Mouse (Mus musculus): ENCODE data around the gene Zfhx3. TPM values are rescaled to one million over a fixed set of nuclear protein-coding genes. Genes with fewer than 3 reads are reported as not detected.
A peak's percentile ranks its signal among the peaks of the same experiment; 100 is the strongest.

The Zfhx3 gene
- polyA plus RNA-seq, 1 experiment from 2014 or later, result 8.2 TPM

- H3K27me3 ChIP-seq (replicated peaks; ENCODE audit: insufficient read depth, low read length), result no peaks in the 10 kb centered on the region
- no peaks in the 10 kb centered on the region for H3K4me1 ChIP-seq (ENCODE audit: insufficient read depth, low read depth, low read length)
- DNase-seq (ENCODE audit: low spot score) (no peak), ATAC-seq (no peak)
- no peak overlapping the region for H3K27ac ChIP-seq (ENCODE audit: low read length)
- TF ChIP-seq CTCF (IDR thresholded peaks at IDR 0.05) (no peak), EP300 (IDR thresholded peaks at IDR 0.05) (no peak)
- H3K4me3 ChIP-seq (ENCODE audit: low read depth, low read length), result no peak overlapping the region
- H3K4me2 ChIP-seq (replicated peaks; ENCODE audit: low read depth, low read length), result no peak overlapping the region
- H3K36me3 ChIP-seq (ENCODE audit: insufficient read depth, low read length), result no peaks in the 10 kb centered on the region
- WGBS, result 86% methylated on average over 13 of the region's 13 CpGs
- H3K9ac ChIP-seq (replicated peaks; ENCODE audit: low read depth), result no peak overlapping the region
- no peaks in the 10 kb centered on the region for H3K9me3 ChIP-seq (ENCODE audit: low read length)
Measured at GRCm38 (mm10) chr8:108098598-108098997, 156.2 kb downstream of the Zfhx3 start.

- TF ChIP-seq CTCF (IDR thresholded peaks at IDR 0.05) (peak; percentile 56), EP300 (IDR thresholded peaks at IDR 0.05) (no peak)
- H3K4me2 ChIP-seq (replicated peaks; ENCODE audit: low read depth, low read length), result no peak overlapping the region
- ATAC-seq (no peak), DNase-seq (ENCODE audit: low spot score) (peak; percentile 24)
- H3K27ac ChIP-seq (ENCODE audit: low read length), result no peak overlapping the region
- 67% methylated on average over 8 of the region's 8 CpGs for WGBS
- H3K9me3 ChIP-seq (ENCODE audit: low read length), result no peaks in the 10 kb centered on the region
- no peaks in the 10 kb centered on the region for H3K27me3 ChIP-seq (replicated peaks; ENCODE audit: insufficient read depth, low read length)
- H3K4me1 ChIP-seq (ENCODE audit: insufficient read depth, low read depth, low read length), result no peaks in the 10 kb centered on the region
- H3K4me3 ChIP-seq (ENCODE audit: low read depth, low read length), result no peak overlapping the region
- H3K9ac ChIP-seq (replicated peaks; ENCODE audit: low read depth), result no peak overlapping the region
- H3K36me3 ChIP-seq (ENCODE audit: insufficient read depth, low read length), result no peaks in the 10 kb centered on the region
Measured at GRCm38 (mm10) chr8:108101131-108101530, 158.7 kb downstream of the Zfhx3 start.

- no peak overlapping the region for H3K27ac ChIP-seq (ENCODE audit: low read length)
Measured at GRCm38 (mm10) chr8:108101978-108102865, 159.8 kb downstream of the Zfhx3 start.

GRCm38 (mm10) chr8:108104471-108105098 is 162.1 kb downstream of the Zfhx3 start:
- H3K4me2 ChIP-seq (replicated peaks; ENCODE audit: low read depth, low read length), result 0 out of 2 replicates have a peak overlapping the region, but pooled peaks have one; percentile 5
- no peaks in the 10 kb centered on the region for H3K36me3 ChIP-seq (ENCODE audit: insufficient read depth, low read length)
- no peaks in the 10 kb centered on the region for H3K27me3 ChIP-seq (replicated peaks; ENCODE audit: insufficient read depth, low read length)
- no peak overlapping the region for H3K27ac ChIP-seq (ENCODE audit: low read length)
- H3K9ac ChIP-seq (replicated peaks; ENCODE audit: low read depth), result no peak overlapping the region
- TF ChIP-seq EP300 (IDR thresholded peaks at IDR 0.05), result no peak
- no peak for TF ChIP-seq CTCF (IDR thresholded peaks at IDR 0.05)
- DNase-seq (ENCODE audit: low spot score) (peak; percentile 5), ATAC-seq (no peak)
- no peaks in the 10 kb centered on the region for H3K9me3 ChIP-seq (ENCODE audit: low read length)
- WGBS, result 20% methylated on average over 10 of the region's 10 CpGs
- H3K4me3 ChIP-seq (ENCODE audit: low read depth, low read length), result no peak overlapping the region
- H3K4me1 ChIP-seq (ENCODE audit: insufficient read depth, low read depth, low read length), result no peaks in the 10 kb centered on the region

More at GRCm38 (mm10) chr8:108101978-108102865, 159.8 kb downstream of the Zfhx3 start:
- no peaks in the 10 kb centered on the region for H3K9me3 ChIP-seq (ENCODE audit: low read length)
- no peak overlapping the region for H3K9ac ChIP-seq (replicated peaks; ENCODE audit: low read depth)
- no peak overlapping the region for H3K4me2 ChIP-seq (replicated peaks; ENCODE audit: low read depth, low read length)
- DNase-seq (ENCODE audit: low spot score), result peak; percentile 8
- 43% methylated on average over 16 of the region's 16 CpGs for WGBS
- no peak overlapping the region for H3K4me3 ChIP-seq (ENCODE audit: low read depth, low read length)
- no peaks in the 10 kb centered on the region for H3K36me3 ChIP-seq (ENCODE audit: insufficient read depth, low read length)
- no peaks in the 10 kb centered on the region for H3K4me1 ChIP-seq (ENCODE audit: insufficient read depth, low read depth, low read length)
- TF ChIP-seq CTCF (IDR thresholded peaks at IDR 0.05), result no peak
- TF ChIP-seq EP300 (IDR thresholded peaks at IDR 0.05), result no peak
- H3K27me3 ChIP-seq (replicated peaks; ENCODE audit: insufficient read depth, low read length), result no peaks in the 10 kb centered on the region
- ATAC-seq, result no peak

- ATAC-seq, result no peak
- no peak for DNase-seq (ENCODE audit: low spot score)
- TF ChIP-seq EP300 (IDR thresholded peaks at IDR 0.05) (no peak), CTCF (IDR thresholded peaks at IDR 0.05) (no peak)
- Histone ChIP-seq H3K4me2 (replicated peaks; ENCODE audit: low read depth, low read length) (no peak overlapping the region), H3K4me1 (ENCODE audit: insufficient read depth, low read depth, low read length) (no peaks in the 10 kb centered on the region), H3K36me3 (ENCODE audit: insufficient read depth, low read length) (no peaks in the 10 kb centered on the region), H3K9ac (replicated peaks; ENCODE audit: low read depth) (no peak overlapping the region), H3K4me3 (ENCODE audit: low read depth, low read length) (no peak overlapping the region), H3K9me3 (ENCODE audit: low read length) (no peaks in the 10 kb centered on the region), H3K27me3 (replicated peaks; ENCODE audit: insufficient read depth, low read length) (no peaks in the 10 kb centered on the region), H3K27ac (ENCODE audit: low read length) (no peak overlapping the region)
- WGBS, result 46% methylated on average over 2 of the region's 2 CpGs
Measured at GRCm38 (mm10) chr8:108125053-108125452, 182.6 kb downstream of the Zfhx3 start.

- no peak overlapping the region for H3K9ac ChIP-seq (replicated peaks; ENCODE audit: low read depth)
- H3K4me3 ChIP-seq (ENCODE audit: low read depth, low read length), result no peak overlapping the region
- ATAC-seq (no peak), DNase-seq (ENCODE audit: low spot score) (peak; percentile 5)
- no peaks in the 10 kb centered on the region for H3K4me1 ChIP-seq (ENCODE audit: insufficient read depth, low read depth, low read length)
- no peak overlapping the region for H3K4me2 ChIP-seq (replicated peaks; ENCODE audit: low read depth, low read length)
- no peaks in the 10 kb centered on the region for H3K9me3 ChIP-seq (ENCODE audit: low read length)
- 52% methylated on average over 2 of the region's 2 CpGs for WGBS
- H3K36me3 ChIP-seq (ENCODE audit: insufficient read depth, low read length), result no peaks in the 10 kb centered on the region
- TF ChIP-seq CTCF (IDR thresholded peaks at IDR 0.05), result no peak
- no peak for TF ChIP-seq EP300 (IDR thresholded peaks at IDR 0.05)
- H3K27me3 ChIP-seq (replicated peaks; ENCODE audit: insufficient read depth, low read length), result no peaks in the 10 kb centered on the region
- H3K27ac ChIP-seq (ENCODE audit: low read length), result no peak overlapping the region
Measured at GRCm38 (mm10) chr8:108125491-108125890, 183.0 kb downstream of the Zfhx3 start.
